Mouse (Mus musculus) erythroblast, embryonic 14.5 days (primary cell): Measurements from ENCODE around the gene Crybb2.

ENCODE experiments used
- GATA1 ChIP-seq: IDR thresholded peaks from 2 replicates; pipeline ENCODE4 v1.6.1; 2012; ENCODE audit warnings: low read length, inconsistent platforms, mixed read lengths
- TAL1 ChIP-seq: IDR thresholded peaks from 3 replicates; pipeline ENCODE4 v1.6.1; 2012; ENCODE audit warnings: low read length, inconsistent platforms, mixed read lengths

DNA sequence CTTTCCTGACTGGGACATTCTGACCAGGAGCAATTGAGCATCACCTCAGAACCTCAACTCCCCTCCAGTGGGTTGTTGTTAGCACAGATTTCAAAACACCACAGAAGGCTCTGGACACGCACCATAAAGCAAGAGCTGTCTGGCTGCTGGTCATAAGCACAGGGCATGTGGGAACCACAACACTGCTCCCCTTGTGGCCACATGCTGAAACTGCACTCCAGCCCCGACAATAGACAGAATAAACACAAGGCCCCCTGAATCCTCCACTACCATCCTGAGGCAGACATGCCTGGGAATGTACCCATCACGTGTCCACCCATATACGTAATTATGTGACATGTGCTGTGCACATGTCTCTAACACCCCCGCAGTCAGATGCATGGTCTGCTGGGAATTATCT, 21.2 kb upstream of the Crybb2 start:
- no peak for TF ChIP-seq GATA1
- no peak for TF ChIP-seq TAL1
